Mouse (Mus musculus) gastrocnemius, postnatal 25 days (tissue): ENCODE measurements around the gene Ppp2r5c. TPM values are rescaled to one million over a fixed set of nuclear protein-coding genes. Genes with fewer than 3 reads are reported as not detected.

Experiments used
- DNase-seq: peaks from one replicate; pipeline ENCODE4 v3.0.0; 2022
- total RNA-seq, 2 experiments: library from RNA; stranded (reverse); gene quantifications; 1 replicate in 1 of 2; 2 replicates in 1 of 2; pipeline ENCODE4 v1.2.3; 2021

Gene Ppp2r5c
- total RNA-seq, 2 experiments from 2014 or later = 64.0 to 65.0 TPM

- no peak for DNase-seq
Measured at GRCm38 (mm10) chr12:110511856-110512433, 65.0 kb downstream of the Ppp2r5c start.

- no peak for DNase-seq
Measured at GRCm38 (mm10) chr12:110512884-110513283, 66.0 kb downstream of the Ppp2r5c start.

- DNase-seq = peak; percentile 39
Measured at GRCm38 (mm10) chr12:110515676-110516075, 68.8 kb downstream of the Ppp2r5c start.

GRCm38 (mm10) chr12:110520236-110520987 lies 73.5 kb downstream of the Ppp2r5c start:
- DNase-seq = no peak

- DNase-seq = no peak
Measured at GRCm38 (mm10) chr12:110523526-110523925, 76.6 kb downstream of the Ppp2r5c start.

- no peak for DNase-seq
Measured at GRCm38 (mm10) chr12:110532711-110533110, 85.8 kb downstream of the Ppp2r5c start.

- DNase-seq = no peak
Measured at GRCm38 (mm10) chr12:110533151-110533550, 86.2 kb downstream of the Ppp2r5c start.

- DNase-seq = no peak
Measured at GRCm38 (mm10) chr12:110533832-110534231, 86.9 kb downstream of the Ppp2r5c start.

- DNase-seq = no peak
Measured at GRCm38 (mm10) chr12:110535361-110535760, 88.4 kb downstream of the Ppp2r5c start.

- peak; percentile 50 for DNase-seq
Measured at GRCm38 (mm10) chr12:110537751-110538150, 90.8 kb downstream of the Ppp2r5c start.

- DNase-seq = no peak
Measured at GRCm38 (mm10) chr12:110539346-110539745, 92.4 kb downstream of the Ppp2r5c start.

GRCm38 (mm10) chr12:110539798-110540197 lies 92.9 kb downstream of the Ppp2r5c start:
- DNase-seq = no peak

GRCm38 (mm10) chr12:110540273-110540672 lies 93.4 kb downstream of the Ppp2r5c start:
- DNase-seq = no peak

- no peak for DNase-seq
Measured at GRCm38 (mm10) chr12:110541001-110541400, 94.1 kb downstream of the Ppp2r5c start.

- DNase-seq = no peak
Measured at GRCm38 (mm10) chr12:110541528-110541927, 94.6 kb downstream of the Ppp2r5c start.

GRCm38 (mm10) chr12:110545040-110545701 lies 98.3 kb downstream of the Ppp2r5c start:
- no peak for DNase-seq

- no peak for DNase-seq
Measured at GRCm38 (mm10) chr12:110547573-110547972, 100.7 kb downstream of the Ppp2r5c start.

GRCm38 (mm10) chr12:110549437-110550112 lies 102.7 kb downstream of the Ppp2r5c start:
- no peak for DNase-seq

- DNase-seq = no peak
Measured at GRCm38 (mm10) chr12:110550364-110550763, 103.4 kb downstream of the Ppp2r5c start.

GRCm38 (mm10) chr12:110552113-110552512 lies 105.2 kb downstream of the Ppp2r5c start:
- DNase-seq = no peak

GRCm38 (mm10) chr12:110553362-110553761 lies 106.4 kb downstream of the Ppp2r5c start:
- DNase-seq = no peak

- no peak for DNase-seq
Measured at GRCm38 (mm10) chr12:110555536-110556240, 108.8 kb downstream of the Ppp2r5c start.
